Mouse (Mus musculus): ENCODE data around the gene Cabp1.

Cabp1 gene

DNA sequence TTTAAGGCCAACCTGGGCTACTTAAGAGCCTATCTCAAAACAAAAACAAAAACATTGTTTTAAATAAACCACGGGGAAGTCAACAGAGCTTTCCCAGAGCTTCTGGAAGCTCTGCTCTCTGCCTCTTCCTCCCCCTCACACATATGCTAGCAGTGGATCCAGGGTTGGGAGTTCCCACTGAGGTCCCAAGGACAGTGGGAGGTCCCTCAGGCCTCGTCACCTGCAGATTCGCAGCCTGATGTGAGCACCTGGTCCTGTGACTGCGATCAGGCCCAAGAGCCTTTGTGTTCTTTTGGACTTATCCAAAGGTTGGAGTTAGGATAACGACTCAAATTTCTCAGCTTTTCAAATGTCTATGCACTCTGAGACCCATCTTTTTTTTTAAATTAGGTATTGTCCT, 14.4 kb upstream of the Cabp1 start:
- no peak for DNase-seq (ENCODE audit: low read depth, low spot score)

DNA sequence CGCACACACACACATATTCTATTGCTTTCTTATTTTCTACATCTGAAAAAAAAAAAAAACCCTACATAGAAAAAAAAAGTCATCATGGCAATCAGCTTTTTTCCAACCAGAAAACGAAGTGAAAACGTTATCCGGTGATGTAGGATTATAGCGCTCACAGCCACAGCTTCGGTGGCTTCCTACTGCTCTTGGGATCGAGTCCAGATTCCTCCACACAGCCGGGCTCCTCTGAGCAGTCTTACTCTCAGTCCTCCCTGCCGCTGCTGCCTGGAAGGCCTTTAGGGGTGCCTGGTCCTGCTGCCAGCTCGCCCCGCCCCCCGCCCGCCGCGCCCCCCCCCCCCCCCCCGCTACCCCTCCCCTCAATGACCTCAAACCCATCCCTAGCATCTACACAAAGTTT, 13.7 kb upstream of the Cabp1 start:
- no peak for DNase-seq (ENCODE audit: low read depth, low spot score)

DNA sequence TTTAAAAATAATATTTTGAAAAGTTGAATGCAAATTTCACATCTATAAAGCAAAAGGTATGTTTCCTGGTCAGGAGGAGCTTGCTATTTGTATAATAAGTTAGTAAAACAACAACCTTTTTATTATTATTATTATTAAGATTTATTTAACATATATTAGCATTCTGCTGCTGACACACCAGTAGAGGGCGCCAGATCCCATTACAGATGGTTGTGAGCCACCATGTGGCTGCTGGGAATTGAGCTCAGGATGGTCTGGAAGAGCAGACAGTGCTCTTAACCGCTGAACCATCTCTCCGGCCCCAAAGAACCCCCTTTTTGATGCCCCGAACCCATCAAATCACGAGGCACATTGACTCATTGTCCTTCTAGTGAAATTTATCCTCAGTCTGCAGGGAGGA, 13.1 kb upstream of the Cabp1 start:
- no peak for DNase-seq (ENCODE audit: low read depth, low spot score)

DNA sequence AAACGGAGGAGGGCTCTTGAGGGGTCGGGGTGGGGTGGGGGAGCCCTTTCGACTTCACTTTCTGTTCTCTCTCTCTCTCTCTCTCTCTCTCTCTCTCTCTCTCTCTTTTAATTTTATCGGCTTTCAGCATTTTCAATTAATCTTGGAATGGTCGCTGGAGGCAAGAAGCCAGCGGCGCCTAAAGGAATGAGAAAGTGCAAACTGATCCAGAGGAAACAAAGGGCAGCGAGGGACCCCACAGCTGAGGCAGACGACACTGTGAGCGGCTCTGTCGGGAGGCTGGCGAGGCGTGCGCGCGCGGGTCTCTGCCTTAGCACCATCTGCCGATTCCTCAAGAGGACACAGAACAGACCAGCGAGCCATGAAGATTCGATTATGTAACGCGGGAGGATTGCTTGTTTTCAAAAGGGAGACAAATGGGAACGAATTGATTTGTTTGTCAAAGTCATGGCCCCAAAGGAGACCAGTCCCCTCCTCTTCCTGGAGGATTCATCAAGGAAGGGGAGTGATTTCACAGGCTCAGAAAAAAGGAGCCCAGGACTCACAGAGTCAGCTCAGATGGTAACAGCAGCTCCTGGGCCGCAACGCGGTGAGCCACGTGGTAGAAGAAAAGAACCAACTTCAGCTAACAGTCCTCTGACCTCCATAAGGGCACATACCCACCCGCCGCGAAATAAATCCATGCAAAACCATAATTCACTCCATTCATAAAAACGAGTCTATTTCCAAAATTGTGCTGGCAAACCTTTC, 10.6 kb upstream of the Cabp1 start:
- no peak for DNase-seq (ENCODE audit: low read depth, low spot score)

DNA sequence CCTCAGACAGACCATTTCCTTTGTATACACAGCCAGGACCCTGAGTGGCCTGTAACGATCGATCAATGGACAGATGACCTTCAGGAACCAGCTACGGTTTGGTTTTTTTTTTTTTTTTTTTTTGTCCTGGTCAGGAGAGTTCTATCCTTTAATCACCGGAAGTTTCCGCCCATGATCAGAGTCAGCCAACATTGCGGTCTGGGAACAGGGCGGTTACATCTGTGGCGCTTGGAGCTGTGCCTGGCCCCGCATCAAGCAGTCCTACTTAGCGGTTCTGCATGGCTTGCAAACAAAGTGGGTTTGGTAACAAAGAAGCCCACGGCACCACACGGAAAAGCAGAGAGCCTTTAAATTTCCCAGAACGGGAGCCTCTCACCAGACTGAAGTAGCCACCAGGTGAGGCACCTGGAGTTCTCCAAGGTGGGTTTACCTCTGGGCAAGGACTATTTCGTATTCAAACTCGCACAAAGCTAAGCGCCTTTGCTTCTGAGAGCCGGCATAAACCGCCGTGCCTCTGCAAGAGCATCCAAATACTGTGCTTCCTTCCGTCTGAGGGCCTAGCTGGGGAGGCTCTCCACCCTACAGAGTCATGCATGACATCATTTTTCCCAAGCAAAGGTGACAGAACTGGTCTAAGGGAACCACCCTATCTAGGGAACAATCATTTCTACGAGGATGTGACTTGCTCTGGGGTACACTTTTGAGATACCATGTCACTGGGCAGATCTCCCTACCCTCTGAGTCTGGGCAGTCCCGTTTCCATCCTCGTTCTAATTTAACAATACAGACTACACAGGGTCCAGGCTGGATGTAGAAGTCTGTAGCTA, 9.8 kb upstream of the Cabp1 start:
- DNase-seq (ENCODE audit: low read depth, low spot score), result no peak

DNA sequence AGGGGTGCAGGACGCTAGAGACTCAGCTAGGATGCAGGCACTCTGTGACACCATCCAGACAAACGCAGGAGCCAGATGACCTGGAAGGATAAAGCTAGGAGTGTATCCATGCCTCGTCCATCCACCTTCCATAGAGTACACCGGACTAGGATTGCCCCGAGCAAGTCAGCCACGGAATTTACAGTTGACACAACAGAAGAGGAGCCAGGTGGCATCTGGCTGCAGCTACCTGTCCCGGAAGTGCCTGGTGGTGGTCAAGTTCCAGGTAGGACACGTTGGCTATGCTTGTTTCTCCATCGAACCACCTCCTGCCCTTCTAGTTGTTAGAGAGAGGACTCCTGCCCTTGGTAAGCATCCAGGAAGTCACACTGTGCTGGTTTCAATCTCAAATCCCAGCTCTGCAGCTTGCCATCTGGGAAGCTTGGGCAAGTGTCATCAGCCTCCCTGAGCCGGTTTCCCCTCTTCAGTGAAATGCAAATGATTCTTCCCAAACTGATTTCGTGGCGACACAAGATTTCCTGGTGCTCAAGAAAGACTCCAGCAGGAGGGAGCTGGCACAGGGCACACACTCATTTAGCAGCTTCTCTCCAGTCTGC, 543 bp upstream of the Cabp1 start:
- no peak for DNase-seq (ENCODE audit: low read depth, low spot score)

DNA sequence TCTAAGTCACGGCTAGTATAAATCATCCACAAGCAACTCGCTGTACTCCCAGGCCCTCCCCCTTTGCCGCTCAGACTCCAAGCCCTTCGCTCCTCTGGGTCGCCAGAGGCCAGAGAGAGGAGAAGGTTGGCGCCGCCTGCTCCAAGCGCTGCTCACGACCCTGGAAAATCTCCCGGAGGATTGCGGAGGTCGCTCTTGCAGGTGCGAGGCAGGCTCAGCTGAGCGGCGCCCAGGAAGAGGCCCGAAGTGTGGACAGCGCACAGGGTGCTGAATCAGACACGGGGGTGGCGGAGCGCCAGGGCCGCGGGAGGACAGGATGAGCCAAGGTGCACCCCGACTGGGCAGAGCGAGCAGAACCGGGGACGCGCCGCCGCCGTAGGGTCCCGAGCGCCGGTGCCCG, 955 bp downstream of the Cabp1 start:
- no peak for DNase-seq (ENCODE audit: low read depth, low spot score)

DNA sequence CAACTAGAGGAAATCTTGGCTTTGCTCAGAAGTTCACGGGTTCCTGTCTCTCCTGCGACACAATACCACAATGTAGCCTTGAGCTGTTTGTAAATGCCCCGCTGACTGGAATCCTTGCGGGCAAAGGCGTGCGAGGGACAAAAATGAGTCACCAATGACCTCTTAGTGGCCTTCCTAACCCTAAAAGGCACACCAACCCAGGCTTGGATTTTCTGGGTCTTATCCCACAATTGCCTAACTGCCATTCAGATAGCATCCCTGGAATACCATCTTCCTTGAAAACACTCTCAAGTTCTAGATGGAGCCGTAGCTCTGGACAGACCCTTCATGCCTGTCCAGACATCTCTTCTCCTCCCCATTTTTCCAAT, 1.4 kb downstream of the Cabp1 start:
- no peak for DNase-seq (ENCODE audit: low read depth, low spot score)

DNA sequence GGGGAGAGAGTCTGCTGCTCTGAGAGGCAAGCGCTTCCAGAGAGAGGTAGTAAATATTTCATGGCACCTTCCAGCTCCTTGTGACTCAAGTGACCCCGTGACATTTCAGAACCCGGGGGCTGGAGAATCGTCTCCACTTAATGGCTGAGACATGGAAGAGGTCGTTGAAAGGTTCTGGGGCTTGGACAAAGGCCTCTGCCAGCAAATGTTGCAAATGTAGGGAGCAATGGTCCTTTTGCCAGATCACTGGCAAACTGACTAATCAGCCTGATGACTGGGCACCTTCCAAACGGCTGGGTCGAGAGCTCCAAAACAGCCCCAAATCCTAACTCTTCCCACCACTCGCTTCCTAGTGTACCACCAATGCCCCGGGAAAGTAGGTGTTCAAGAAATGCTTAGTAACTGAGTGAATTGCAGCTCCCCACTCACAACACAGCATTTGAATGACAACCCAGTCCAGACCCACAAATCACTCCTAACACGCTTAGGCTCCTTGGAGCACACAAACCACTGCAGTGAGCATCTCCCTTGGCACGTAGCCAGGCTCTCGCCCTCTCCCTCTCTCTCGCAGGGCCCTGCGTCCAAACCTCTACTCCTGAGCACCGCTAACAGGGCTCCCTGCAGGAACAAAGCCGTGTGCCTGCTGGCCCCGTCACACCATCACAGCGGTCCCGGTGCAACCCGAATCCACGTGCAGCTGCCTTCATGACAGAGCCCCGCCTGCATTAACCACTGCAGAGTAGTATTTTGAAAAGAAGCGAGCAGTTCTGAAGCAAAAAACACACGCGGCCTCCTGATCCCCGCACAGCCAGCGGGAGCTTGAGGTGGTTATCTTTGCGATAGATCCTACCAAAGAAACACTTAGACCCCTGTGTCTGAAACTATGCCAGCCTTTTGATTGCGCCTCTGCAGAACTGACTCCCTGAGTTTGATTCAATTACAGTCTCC, 2.0 kb downstream of the Cabp1 start:
- DNase-seq (ENCODE audit: low read depth, low spot score), result no peak

DNA sequence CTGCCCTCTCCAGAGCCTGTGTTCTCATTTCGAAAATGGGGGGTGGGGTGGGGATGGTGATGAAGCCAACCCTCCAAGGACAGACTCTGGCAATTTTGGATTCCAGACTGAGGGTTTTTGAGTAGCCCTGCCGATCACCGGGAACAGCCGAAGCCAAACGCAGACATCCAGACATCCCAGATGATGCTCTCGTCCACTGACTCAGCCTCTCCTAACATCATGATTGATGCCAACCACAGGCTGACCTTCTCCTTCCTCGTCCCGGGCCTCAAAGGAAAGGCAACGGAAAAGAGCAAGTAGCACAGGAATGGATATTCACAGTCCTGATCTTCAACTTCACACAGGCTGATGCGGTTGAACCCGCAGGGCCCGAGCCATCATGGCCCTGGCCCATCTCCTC, 4.1 kb downstream of the Cabp1 start:
- DNase-seq (ENCODE audit: low read depth, low spot score), result no peak

DNA sequence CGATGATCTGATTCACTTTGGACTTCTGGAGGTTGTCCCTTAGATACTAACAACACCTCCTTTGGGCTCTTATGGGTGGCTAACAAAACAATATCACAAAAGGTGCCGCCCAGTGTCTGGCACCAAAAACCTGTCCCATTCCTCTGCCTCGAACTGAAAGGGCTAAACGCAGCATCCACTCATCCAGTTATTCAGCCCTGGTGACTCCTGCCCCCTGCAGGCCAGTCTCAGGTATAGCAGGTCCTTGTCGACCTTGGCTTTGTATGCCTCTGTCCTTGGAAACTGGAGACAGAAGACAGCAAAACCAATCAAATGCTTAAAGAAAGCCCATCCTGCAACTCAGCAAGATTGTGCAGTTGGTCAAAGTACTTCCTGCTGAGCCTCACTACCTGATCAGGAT, 5.4 kb downstream of the Cabp1 start:
- DNase-seq (ENCODE audit: low read depth, low spot score), result no peak

DNA sequence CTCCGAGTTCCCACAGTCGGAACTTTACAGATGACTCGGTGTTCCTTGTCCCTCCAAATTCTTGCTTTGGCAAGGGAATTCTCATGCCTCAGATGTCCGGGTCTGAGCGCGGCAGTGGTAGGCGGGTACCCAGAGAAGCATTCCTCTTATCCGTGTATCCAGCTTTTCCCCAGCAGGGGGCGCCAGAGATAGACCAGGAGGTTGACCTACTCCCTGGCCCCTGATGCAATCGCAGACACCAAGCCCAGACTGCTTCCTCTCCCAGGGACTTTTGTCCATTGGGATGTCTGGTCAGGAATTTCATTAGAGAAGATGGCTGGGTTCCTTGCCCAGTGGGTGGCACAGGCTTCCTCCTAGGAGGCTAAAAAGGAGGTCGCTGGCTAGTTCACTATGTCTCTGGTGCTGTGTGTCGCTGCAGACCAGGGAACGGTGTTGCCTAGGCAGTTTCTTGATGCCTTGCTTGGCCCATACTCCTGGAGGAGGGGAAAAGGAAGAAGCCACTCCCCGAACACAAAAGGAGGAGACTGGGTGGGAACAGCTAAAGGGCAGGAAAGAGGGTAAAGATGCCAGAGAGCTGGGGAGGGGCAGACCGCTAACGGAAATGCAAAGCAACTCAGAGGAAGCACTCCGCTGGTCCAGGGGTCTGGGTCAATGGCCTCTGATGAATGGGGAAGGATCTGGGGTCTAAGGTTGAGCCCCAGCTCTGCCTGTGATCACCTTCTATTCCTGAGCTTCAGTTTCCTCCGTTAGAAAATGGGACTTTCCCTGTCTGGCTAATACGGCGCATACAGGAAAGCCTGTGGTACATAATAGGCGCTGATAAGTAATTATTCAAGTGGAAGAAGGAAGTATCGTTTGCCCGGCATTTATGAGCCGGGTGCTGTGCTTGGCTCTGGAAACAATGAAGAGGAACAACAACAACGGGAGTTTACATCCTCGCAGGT, 6.7 kb downstream of the Cabp1 start:
- DNase-seq (ENCODE audit: low read depth, low spot score), result peak; percentile 81

DNA sequence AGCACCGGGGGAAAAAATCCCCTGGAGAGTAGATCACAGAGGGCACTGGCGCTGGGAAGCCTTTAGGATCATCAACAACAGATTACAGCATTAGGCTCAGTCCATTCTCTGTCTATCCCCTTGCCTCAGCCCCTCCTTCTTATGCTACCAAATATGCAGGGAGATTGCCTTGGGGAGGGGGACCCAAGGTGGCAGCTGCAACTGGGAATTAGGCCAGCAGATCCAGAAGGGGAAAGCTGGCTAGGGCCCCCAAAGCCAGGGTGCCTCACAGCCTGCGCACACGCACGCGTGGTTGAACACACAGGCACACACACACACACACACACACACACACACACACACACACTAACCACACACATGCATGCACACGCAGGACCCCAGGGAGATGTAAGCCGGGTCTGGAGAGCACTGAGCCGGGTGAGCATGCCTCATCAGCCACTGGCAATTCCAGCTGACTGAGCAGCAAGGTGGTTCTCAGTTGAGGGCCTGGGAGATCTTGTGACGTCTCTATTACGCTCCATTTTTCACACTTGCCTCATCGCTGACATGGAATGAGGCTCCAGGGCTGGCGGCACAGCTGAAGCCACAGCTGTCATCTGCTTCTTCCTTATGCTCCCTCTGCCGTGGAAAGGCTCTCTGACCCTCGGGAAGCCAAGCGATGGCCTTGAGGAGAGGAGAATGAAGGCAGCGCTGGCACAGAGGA, 7.7 kb downstream of the Cabp1 start:
- DNase-seq (ENCODE audit: low read depth, low spot score), result no peak

DNA sequence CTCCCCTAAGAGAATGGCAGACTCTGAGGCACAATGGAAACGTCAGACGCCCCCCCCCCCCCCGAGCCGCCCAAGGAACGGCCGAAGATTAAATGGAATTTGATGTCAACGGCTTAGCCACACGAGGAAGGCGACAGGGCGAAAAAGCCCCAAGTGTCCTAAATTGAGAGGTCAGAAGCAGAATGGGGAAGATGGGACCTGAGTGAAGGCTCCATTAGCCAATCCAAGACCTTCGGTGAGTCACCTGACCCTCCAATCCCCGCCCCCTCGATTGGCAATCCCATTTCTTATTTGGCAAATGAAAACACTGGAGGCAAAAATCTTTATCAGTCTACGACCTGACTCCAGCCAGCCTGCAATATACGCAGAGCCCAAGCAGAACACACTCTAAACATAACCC, 9.5 kb downstream of the Cabp1 start:
- DNase-seq (ENCODE audit: low read depth, low spot score), result no peak

DNA sequence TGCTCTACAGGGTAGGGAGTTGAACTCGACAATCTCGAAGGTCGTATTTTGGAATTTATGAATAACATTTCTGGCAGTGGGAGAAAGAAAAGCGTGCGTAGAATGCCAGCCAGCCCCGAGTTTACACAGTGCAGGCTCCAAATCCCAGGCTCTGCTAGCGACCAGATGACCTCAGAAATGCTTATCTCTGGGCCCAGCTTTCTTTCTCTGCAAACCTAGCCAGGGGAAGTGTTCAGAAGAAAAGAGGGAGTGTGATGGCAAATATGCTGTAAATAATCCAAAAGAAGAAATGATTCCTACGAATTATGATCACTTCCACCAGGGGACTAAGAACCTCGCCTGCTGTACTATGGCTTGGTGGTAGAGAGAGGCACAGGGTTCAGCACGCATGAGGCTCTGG, 10.7 kb downstream of the Cabp1 start:
- no peak for DNase-seq (ENCODE audit: low read depth, low spot score)

DNA sequence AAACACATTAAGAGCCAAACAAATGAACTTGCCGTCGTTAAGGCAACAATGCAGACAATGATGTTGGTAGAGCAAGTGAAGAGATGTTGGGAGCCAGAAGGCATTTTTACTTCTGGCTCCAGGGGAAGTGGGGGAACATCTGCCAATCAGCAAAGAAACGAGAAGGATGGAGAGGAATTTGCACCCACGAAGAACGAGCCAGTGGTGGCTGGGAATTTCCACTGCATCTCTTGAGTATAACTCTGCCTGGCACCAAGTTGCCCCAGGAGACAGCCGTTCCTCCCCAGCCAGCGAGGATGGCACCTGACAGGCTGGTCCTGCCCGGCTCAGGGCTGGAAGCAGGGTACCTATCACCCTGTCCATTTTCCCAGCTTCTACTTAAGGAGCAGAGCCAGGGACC, 11.3 kb downstream of the Cabp1 start:
- no peak for DNase-seq (ENCODE audit: low read depth, low spot score)

DNA sequence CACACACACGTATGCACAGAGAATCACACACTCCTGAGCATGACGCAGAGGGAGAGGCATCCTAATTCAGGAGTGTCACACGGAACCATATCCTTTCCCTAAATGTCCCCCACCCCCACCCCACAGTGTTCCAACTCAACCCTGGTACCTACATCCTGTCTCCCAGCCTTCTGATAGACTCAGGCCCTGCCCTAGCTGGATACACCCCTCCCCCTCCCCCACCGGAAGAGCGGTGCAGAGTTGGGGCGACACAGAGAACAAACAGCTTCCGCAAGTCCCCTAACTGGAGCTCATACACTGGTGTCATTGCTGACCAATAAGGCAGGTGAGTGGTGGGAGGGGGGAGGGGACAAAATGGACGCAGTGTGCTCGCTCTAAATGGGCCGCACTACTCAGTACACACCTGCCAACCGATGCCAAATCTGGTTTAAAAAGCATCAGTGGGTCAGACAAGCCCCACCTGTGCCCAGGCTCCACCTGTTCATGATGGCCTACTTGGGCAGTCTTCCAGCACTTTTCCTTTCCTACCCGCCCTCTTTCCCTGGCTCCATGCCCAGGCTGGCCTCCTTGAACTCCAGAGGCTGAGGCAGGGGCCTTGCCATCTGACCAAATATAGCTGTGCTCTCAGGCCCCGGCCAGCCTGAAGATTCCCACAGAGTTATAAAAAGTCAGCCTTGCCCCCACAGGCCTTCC, 12.8 kb downstream of the Cabp1 start:
- DNase-seq (ENCODE audit: low read depth, low spot score), result no peak

DNA sequence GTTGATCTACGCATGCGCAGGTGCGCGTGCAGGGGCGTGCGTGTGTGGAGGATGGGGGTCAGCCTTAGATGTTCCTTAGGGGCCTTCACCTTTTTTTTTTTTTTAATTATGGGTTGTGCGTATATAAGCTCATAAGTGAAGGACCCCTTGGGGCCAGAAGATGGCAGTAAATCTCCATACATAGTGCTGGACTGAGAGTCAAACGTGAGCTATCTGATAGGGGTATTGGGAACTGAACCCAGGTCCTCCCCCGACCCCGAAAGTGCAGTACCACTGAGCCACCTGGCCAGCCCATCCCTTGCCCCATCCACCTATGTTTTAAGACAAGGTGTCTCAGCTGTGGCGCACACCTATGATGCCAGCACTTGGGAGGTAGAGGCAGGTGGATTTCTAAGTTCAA, 14.6 kb downstream of the Cabp1 start:
- DNase-seq (ENCODE audit: low read depth, low spot score), result no peak

DNA sequence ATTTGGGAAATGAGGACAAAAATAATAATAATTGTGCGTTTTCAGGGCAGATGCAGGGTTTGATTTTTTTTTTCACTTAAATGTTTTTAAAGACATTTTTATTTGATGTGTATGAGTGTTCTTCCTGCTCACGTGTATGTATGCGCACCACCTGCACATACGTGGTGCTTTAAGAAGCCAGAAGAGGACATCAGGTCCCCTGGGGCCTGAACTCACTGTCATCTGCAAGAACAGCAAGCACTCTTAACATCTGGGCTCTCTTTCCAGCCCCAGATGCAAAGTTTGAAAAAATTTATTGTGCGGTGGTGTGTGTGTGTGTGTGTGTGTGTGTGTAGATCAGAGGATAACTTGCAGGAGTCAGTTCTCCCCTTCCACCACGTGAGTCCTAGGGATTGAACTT, 16.3 kb downstream of the Cabp1 start:
- no peak for DNase-seq (ENCODE audit: low read depth, low spot score)
